Mouse (Mus musculus): ENCODE measurements at regions not wholly inside any gene's neighbourhood (a gene's known extent, or its start where the extent isn't known, plus 50 kb on each side); places are given as distances from the start of the nearest gene placed in this dataset.

DNA sequence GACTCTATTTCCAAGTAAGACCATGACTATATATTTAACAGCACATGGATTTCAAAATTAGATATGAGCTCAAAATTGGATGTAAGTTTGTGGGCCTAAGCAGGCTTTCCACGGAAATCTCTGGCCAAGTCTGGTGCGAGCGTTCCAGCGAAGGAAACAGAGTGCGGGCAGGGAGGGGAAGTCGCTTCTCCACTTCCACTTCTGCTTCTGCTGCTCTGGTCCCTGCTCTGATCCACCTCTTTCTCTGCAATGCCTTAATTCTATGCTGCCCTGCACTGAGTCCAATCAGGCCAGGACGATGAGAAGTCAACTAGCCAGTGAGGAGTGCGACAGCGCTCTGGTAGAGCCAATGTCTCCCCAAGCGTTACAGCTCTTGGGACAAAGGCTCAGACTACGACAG lies 2085.3 kb downstream of the 9330182O14Rik start:
- TF ChIP-seq CTCF (IDR thresholded peaks at IDR 0.05; ENCODE audit: control insufficient read depth, insufficient read depth, insufficient replicate concordance, low read depth, low read length) (no peak), POLR2A (IDR thresholded peaks at IDR 0.05; ENCODE audit: control insufficient read depth, low read depth, low read length) (no peak)
